Comparison of ENCODE assay signal across 13 mouse cellular contexts in genomic region chr15:83181800-83182330, GRCm38 (mm10). TPM values are rescaled to one million over a fixed set of nuclear protein-coding genes. Genes with fewer than 3 reads are reported as not detected.
DNase-seq lines count a peak whose midpoint lies in the region; ATAC-seq and TF ChIP-seq lines count a peak whose summit lies in the region.
"Had no signal": no experiment of that assay in that cellular context is flagged by ENCODE, and none has a peak within 500 bp of the region (broad histone marks: within the 10 kb centered on the region; RNA-seq: fewer than 3 reads in every experiment).

No protein-coding gene starts in this region.

- 44% methylated on average over 4 of the region's 4 CpGs for WGBS in intestine, embryonic 16.5 days
- 47% methylated on average over 4 of the region's 4 CpGs for WGBS in intestine, embryonic 15.5 days
- 28% methylated on average over 4 of the region's 4 CpGs for WGBS in liver, postnatal 0 days (ENCODE audit: insufficient replicate concordance)

- no peaks in the 10 kb centered on the region for H3K36me3 ChIP-seq in intestine, embryonic 16.5 days (ENCODE audit: control insufficient read depth, insufficient read depth, low read length)
- no peaks in the 10 kb centered on the region for H3K36me3 ChIP-seq in intestine, embryonic 15.5 days
- no peaks in the 10 kb centered on the region for H3K36me3 ChIP-seq in liver, postnatal 0 days (replicated peaks; ENCODE audit: insufficient read depth, low read length)
- H3K36me3 ChIP-seq: limb, embryonic 10.5 days had no signal

- H3K27me3 ChIP-seq in intestine, embryonic 16.5 days (replicated peaks; ENCODE audit: control insufficient read depth, insufficient read depth, low read length) = no peaks in the 10 kb centered on the region
- no peaks in the 10 kb centered on the region for H3K27me3 ChIP-seq in intestine, embryonic 15.5 days (replicated peaks)
- no peaks in the 10 kb centered on the region for H3K27me3 ChIP-seq in liver, postnatal 0 days (ENCODE audit: insufficient read depth, low read length)
- H3K27me3 ChIP-seq: Patski had no signal

- no peak overlapping the region for H3K4me3 ChIP-seq in intestine, embryonic 16.5 days (ENCODE audit: low read length)
- H3K4me3 ChIP-seq in intestine, embryonic 15.5 days (replicated peaks) = no peak overlapping the region
- no peak overlapping the region for H3K4me3 ChIP-seq in liver, postnatal 0 days (ENCODE audit: low read depth, low read length)
- H3K4me3 ChIP-seq: limb, embryonic 10.5 days; megakaryocyte, embryonic 14.5 days had no signal

- no peak overlapping the region for H3K27ac ChIP-seq in intestine, embryonic 16.5 days (ENCODE audit: low read length)
- no peak overlapping the region for H3K27ac ChIP-seq in intestine, embryonic 15.5 days
- no peak overlapping the region for H3K27ac ChIP-seq in liver, postnatal 0 days (ENCODE audit: low read depth)
- H3K27ac ChIP-seq: hindbrain, postnatal 0 days; limb, embryonic 10.5 days had no signal

- no peak for ATAC-seq in intestine, embryonic 16.5 days
- ATAC-seq in intestine, embryonic 15.5 days = no peak
- 0 out of 2 replicates have a peak, but pooled peaks have one; percentile 21 for ATAC-seq in liver, postnatal 0 days
- ATAC-seq: hindbrain, postnatal 0 days; Patski had no signal

- H3K4me2 ChIP-seq in intestine, embryonic 16.5 days (ENCODE audit: low read depth, low read length) = no peak overlapping the region
- no peak overlapping the region for H3K4me2 ChIP-seq in intestine, embryonic 15.5 days (replicated peaks)
- no peak overlapping the region for H3K4me2 ChIP-seq in liver, postnatal 0 days (ENCODE audit: low read depth, low read length)

- DNase-seq in 416B (ENCODE audit: low read depth) = peak; percentile 9
- DNase-seq in brain, embryonic 14.5 days (ENCODE audit: low read depth) = peak; percentile 13
- DNase-seq in liver, postnatal 0 days = no peak
- no peak for DNase-seq in gastrocnemius, adult 8-10 months (ENCODE audit: low spot score in 2 of 2)
- no peak for DNase-seq in right cerebral cortex, adult 18-20 months
- no peak for DNase-seq in adrenal gland, adult 8-10 months
- DNase-seq: adrenal gland, postnatal 10 days had no signal

- 0 out of 2 replicates have a peak overlapping the region, but pooled peaks have one; percentile 6 for H3K9ac ChIP-seq in intestine, embryonic 16.5 days (ENCODE audit: low read depth, low read length)
- no peak overlapping the region for H3K9ac ChIP-seq in intestine, embryonic 15.5 days
- H3K9ac ChIP-seq in liver, postnatal 0 days (replicated peaks) = no peak overlapping the region

- no peak for TF ChIP-seq CTCF in brain, embryonic 14.5 days (IDR thresholded peaks at IDR 0.05; ENCODE audit: borderline replicate concordance, extremely low read depth, insufficient read depth, insufficient read length)
- TF ChIP-seq CTCF in liver, postnatal 0 days (IDR thresholded peaks at IDR 0.05; ENCODE audit: low read depth) = no peak

- TF ChIP-seq POLR2A in brain, embryonic 14.5 days (IDR thresholded peaks at IDR 0.05; ENCODE audit: borderline replicate concordance, extremely low read depth, insufficient read depth, insufficient read length, poor library complexity, severe bottlenecking) = no peak

- TF ChIP-seq EP300 in liver, postnatal 0 days (IDR thresholded peaks at IDR 0.05; ENCODE audit: low read depth) = no peak

- peaks cover 5% of the 10 kb centered on the region for H3K4me1 ChIP-seq in intestine, embryonic 16.5 days (ENCODE audit: control insufficient read depth, insufficient read depth, low read length)
- peaks cover 6% of the 10 kb centered on the region for H3K4me1 ChIP-seq in intestine, embryonic 15.5 days (replicated peaks)
- H3K4me1 ChIP-seq in liver, postnatal 0 days (ENCODE audit: insufficient read depth) = peaks cover 3% of the 10 kb centered on the region; the same call in 1 of the 2 replicates
- H3K4me1 ChIP-seq: limb, embryonic 10.5 days; megakaryocyte, embryonic 14.5 days had no signal

- H3K9me3 ChIP-seq in intestine, embryonic 16.5 days (ENCODE audit: control insufficient read depth, low read length) = no peaks in the 10 kb centered on the region
- H3K9me3 ChIP-seq in intestine, embryonic 15.5 days = no peaks in the 10 kb centered on the region
- no peaks in the 10 kb centered on the region for H3K9me3 ChIP-seq in liver, postnatal 0 days (ENCODE audit: low read length)
- H3K9me3 ChIP-seq: limb, embryonic 10.5 days had no signal

RNA-seq across cellular contexts. Expression of gene Cyb5r3, which starts 9.5 kb away (rescaled TPM):
- polyA plus RNA-seq in intestine, embryonic 16.5 days (2015; fragmentation: Nextera tagmentation; extraction: Ambion mirVana) = 283 and 299 TPM in 2 replicates
- polyA plus RNA-seq in intestine, embryonic 15.5 days (2015; fragmentation: Nextera tagmentation; extraction: Ambion mirVana) = 176 and 218 TPM in 2 replicates
- polyA plus RNA-seq in brain, embryonic 14.5 days (2012; rRNA removed) = 49.4 and 85.4 TPM in 2 replicates
- polyA plus RNA-seq in liver, postnatal 0 days (2015; fragmentation: Nextera tagmentation; extraction: Ambion mirVana) = 89.1 and 94.2 TPM in 2 replicates
- total RNA-seq in gastrocnemius, adult 8-10 months (2022) = 10 to 100 TPM; 40.7 to 56.5 (median 45.0) TPM
- total RNA-seq in adrenal gland, adult 8-10 months (2022) = 100 to 1,000 TPM; 296 to 432 (median 354) TPM

RNA-seq across cellular contexts. Expression of gene Poldip3, which starts 32.7 kb away (rescaled TPM):
- 104 and 106 TPM in 2 replicates for polyA plus RNA-seq in intestine, embryonic 16.5 days (2015; fragmentation: Nextera tagmentation; extraction: Ambion mirVana)
- 108 and 109 TPM in 2 replicates for polyA plus RNA-seq in intestine, embryonic 15.5 days (2015; fragmentation: Nextera tagmentation; extraction: Ambion mirVana)
- polyA plus RNA-seq in brain, embryonic 14.5 days (2012; rRNA removed) = 92.9 and 101 TPM in 2 replicates
- polyA plus RNA-seq in liver, postnatal 0 days (2015; fragmentation: Nextera tagmentation; extraction: Ambion mirVana) = 30.2 and 32.5 TPM in 2 replicates
- total RNA-seq in gastrocnemius, adult 8-10 months (2022) = 10 to 100 TPM; 12.3 to 18.1 (median 16.9) TPM
- total RNA-seq in adrenal gland, adult 8-10 months (2022) = 100 to 1,000 TPM; 105 to 127 (median 117) TPM

RNA-seq across cellular contexts. Expression of gene Rrp7a, which starts 59.3 kb away (rescaled TPM):
- 69.4 and 75.4 TPM in 2 replicates for polyA plus RNA-seq in intestine, embryonic 16.5 days (2015; fragmentation: Nextera tagmentation; extraction: Ambion mirVana)
- 64.0 and 66.7 TPM in 2 replicates for polyA plus RNA-seq in intestine, embryonic 15.5 days (2015; fragmentation: Nextera tagmentation; extraction: Ambion mirVana)
- 106 and 111 TPM in 2 replicates for polyA plus RNA-seq in brain, embryonic 14.5 days (2012; rRNA removed)
- 15.2 and 16.0 TPM in 2 replicates for polyA plus RNA-seq in liver, postnatal 0 days (2015; fragmentation: Nextera tagmentation; extraction: Ambion mirVana)
- 10 to 100 TPM; 32.9 to 48.0 (median 41.8) TPM for total RNA-seq in gastrocnemius, adult 8-10 months (2022)
- total RNA-seq in adrenal gland, adult 8-10 months (2022) = 100 to 1,000 TPM; 100 to 115 (median 102) TPM

Comparison
In these comparisons a context has a peak if more than half of its experiments do, and no peak if none do; other contexts are left out.
1. DNase-seq: peak in 416B (single experiment) and brain, embryonic 14.5 days (single experiment); none in liver, postnatal 0 days (single experiment), gastrocnemius, adult 8-10 months (0 of 2), right cerebral cortex, adult 18-20 months (single experiment) and adrenal gland, adult 8-10 months (single experiment).